Mouse (Mus musculus) stomach, embryonic 15.5 days (tissue): ENCODE results near the gene Traf2. TPM values are rescaled to one million over a fixed set of nuclear protein-coding genes. Genes with fewer than 3 reads are reported as not detected.
A peak's percentile ranks its signal among the peaks of the same experiment; 100 is the strongest.

Source experiments
- ATAC-seq: fragments of 200-750 bp; cut with Nextera tagmentation; 2 replicates; pipeline ENCODE4 v1.8.0; 2017; ENCODE audit warnings: low read depth, moderate number of reproducible peaks, moderate TSS enrichment; ENCODE audit not compliant: insufficient read depth, low FRiP score
- H3K27ac ChIP-seq: fragments of 300-500 bp; sonication (generic); 2 replicates; pipeline ENCODE4 v1.5.1; 2015; ENCODE audit warnings: mild to moderate bottlenecking, inconsistent platforms
- H3K27me3 ChIP-seq: fragments of 300-500 bp; sonication (generic); replicated peaks from 2 replicates; pipeline ENCODE4 v1.6.1; 2015; ENCODE audit warnings: inconsistent platforms
- H3K36me3 ChIP-seq: fragments of 300-500 bp; sonication (generic); 2 replicates; pipeline ENCODE4 v1.6.1; 2015; ENCODE audit warnings: inconsistent platforms
- H3K4me1 ChIP-seq: fragments of 300-500 bp; sonication (generic); 2 replicates; pipeline ENCODE4 v1.6.1; 2015; ENCODE audit warnings: inconsistent platforms
- H3K4me2 ChIP-seq: fragments of 300-500 bp; sonication (generic); 2 replicates; pipeline ENCODE4 v1.6.1; 2015; ENCODE audit warnings: mild to moderate bottlenecking, inconsistent platforms
- H3K4me3 ChIP-seq: fragments of 300-500 bp; sonication (generic); replicated peaks from 2 replicates; pipeline ENCODE4 v1.5.1; 2015; ENCODE audit warnings: inconsistent platforms
- H3K9ac ChIP-seq: fragments of 300-500 bp; sonication (generic); 2 replicates; pipeline ENCODE4 v1.6.1; 2015; ENCODE audit warnings: inconsistent platforms
- H3K9me3 ChIP-seq: fragments of 300-500 bp; sonication (generic); 2 replicates; pipeline ENCODE4 v1.6.1; 2016; ENCODE audit warnings: inconsistent platforms
- WGBS: fragments of 180-500 bp; shearing (Covaris S2); methylation state at CpG from one replicate; pipeline ENCODE4 v1.1.7; 2015; 5-methylcytosine and 5-hydroxymethylcytosine counted together
- polyA plus RNA-seq: library from polyadenylated mRNA; unstranded; fragments of >200 nt; fragmentation: Nextera tagmentation; extraction: Ambion mirVana; gene quantifications from 2 replicates; pipeline ENCODE4 v1.2.1, GENCODE M21; 2015

The Traf2 gene
- polyA plus RNA-seq, 1 experiment from 2014 or later: 31.2 TPM

DNA sequence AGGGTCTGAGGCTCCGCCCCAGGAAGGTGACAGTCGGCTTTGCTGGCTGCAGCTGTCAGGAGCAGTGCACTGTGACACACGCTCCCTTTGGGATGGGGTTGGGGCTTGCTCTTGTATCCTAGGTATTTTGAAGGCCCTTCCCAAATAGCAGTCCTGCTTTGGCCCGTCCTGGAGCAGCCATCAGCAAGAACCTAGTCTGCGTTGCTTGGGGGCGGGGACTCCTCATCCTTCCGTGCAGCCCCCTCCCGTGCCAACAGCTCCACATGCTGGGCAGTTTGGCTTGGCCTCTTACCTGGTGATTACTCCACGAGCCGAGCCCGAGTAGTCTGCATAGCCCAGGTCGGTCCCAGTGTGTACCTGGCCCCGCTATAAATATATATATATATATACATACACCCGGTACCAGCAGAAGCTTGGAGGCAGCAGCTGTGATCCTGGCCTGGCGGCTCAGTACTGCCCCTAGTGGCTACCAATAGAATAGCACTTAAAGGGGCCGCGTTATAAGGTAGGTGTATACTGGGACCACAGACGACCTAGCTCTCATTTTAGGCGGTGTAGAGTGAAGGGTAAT, 34.6 kb upstream of the Traf2 start, which contains the start of gene Ajm1:
Gene Ajm1 (minus strand): TSS at position 464 of the 571 bp plus-strand sequence.
- H3K4me2 ChIP-seq: peak within 1 kb of the TSS; percentile 77
- H3K27me3 ChIP-seq: peaks cover 50% of the 10 kb centered on the region
- ATAC-seq: peak; percentile 61; the same call in 1 of the 2 replicates
- H3K9ac ChIP-seq: no peak within 1 kb of the TSS
- H3K4me3 ChIP-seq: peak within 1 kb of the TSS; percentile 40
- peaks cover 56% of the 10 kb centered on the region for H3K4me1 ChIP-seq
- peaks cover 16% of the 10 kb centered on the region for H3K36me3 ChIP-seq
- no peaks in the 10 kb centered on the region for H3K9me3 ChIP-seq
- 4% methylated on average over 19 of the region's 19 CpGs for WGBS
- peak within 1 kb of the TSS; percentile 18; the same call in 1 of the 2 replicates for H3K27ac ChIP-seq

DNA sequence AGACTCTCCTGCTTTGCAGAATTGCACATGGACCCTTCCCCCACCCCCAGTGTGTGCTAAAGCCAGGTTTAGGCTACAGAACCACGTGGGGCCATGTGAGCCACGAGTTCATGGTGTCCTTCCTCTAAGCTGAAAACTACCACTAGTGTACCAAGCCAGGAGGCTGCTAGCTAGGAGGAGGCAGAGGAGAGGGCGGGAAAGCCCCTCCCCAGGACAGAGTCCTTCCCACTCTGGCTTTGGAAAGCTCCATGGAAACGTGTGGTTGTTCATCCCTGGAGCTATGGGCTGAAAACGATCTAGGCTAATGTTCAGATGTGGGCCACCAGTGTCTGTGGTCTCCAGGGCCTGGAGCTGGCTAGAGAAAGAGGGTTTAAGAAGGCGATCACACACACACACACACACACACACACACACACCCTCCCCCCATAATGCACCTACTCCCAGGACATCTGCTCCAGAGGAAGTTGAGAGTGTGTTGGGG, 33.9 kb upstream of the Traf2 start:
- no peak overlapping the region for H3K4me2 ChIP-seq
- H3K27me3 ChIP-seq: peaks cover 52% of the 10 kb centered on the region
- ATAC-seq: no peak

GRCm38 (mm10) chr2:25579737-25580460, 33.2 kb upstream of the Traf2 start:
- Histone ChIP-seq H3K36me3 (peaks cover 9% of the 10 kb centered on the region), H3K27me3 (peaks cover 52% of the 10 kb centered on the region), H3K4me3 (peak overlapping the region; percentile 22), H3K9ac (no peak overlapping the region), H3K27ac (no peak overlapping the region), H3K4me1 (peaks cover 64% of the 10 kb centered on the region), H3K9me3 (no peaks in the 10 kb centered on the region), H3K4me2 (peak overlapping the region; percentile 51)
- 8% methylated on average over 27 of the region's 27 CpGs for WGBS
- no peak for ATAC-seq

More for the DNA sequence above, 33.9 kb upstream of the Traf2 start:
- no peaks in the 10 kb centered on the region for H3K9me3 ChIP-seq
- peaks cover 16% of the 10 kb centered on the region for H3K36me3 ChIP-seq
- H3K9ac ChIP-seq: no peak overlapping the region
- no peak overlapping the region for H3K27ac ChIP-seq
- H3K4me1 ChIP-seq: peaks cover 60% of the 10 kb centered on the region
- H3K4me3 ChIP-seq: peak overlapping the region; percentile 40; the same call in 1 of the 2 replicates
- 44% methylated on average over 6 of the region's 6 CpGs for WGBS

GRCm38 (mm10) chr2:25578796-25579736, 32.3 kb upstream of the Traf2 start:
- Histone ChIP-seq H3K27ac (no peak overlapping the region), H3K27me3 (peaks cover 52% of the 10 kb centered on the region), H3K36me3 (peaks cover 6% of the 10 kb centered on the region), H3K9me3 (no peaks in the 10 kb centered on the region), H3K4me2 (peak overlapping the region; percentile 51), H3K4me1 (peaks cover 66% of the 10 kb centered on the region), H3K9ac (no peak overlapping the region), H3K4me3 (peak overlapping the region; percentile 22)
- no peak for ATAC-seq
- WGBS: 7% methylated on average over 77 of the region's 77 CpGs

DNA sequence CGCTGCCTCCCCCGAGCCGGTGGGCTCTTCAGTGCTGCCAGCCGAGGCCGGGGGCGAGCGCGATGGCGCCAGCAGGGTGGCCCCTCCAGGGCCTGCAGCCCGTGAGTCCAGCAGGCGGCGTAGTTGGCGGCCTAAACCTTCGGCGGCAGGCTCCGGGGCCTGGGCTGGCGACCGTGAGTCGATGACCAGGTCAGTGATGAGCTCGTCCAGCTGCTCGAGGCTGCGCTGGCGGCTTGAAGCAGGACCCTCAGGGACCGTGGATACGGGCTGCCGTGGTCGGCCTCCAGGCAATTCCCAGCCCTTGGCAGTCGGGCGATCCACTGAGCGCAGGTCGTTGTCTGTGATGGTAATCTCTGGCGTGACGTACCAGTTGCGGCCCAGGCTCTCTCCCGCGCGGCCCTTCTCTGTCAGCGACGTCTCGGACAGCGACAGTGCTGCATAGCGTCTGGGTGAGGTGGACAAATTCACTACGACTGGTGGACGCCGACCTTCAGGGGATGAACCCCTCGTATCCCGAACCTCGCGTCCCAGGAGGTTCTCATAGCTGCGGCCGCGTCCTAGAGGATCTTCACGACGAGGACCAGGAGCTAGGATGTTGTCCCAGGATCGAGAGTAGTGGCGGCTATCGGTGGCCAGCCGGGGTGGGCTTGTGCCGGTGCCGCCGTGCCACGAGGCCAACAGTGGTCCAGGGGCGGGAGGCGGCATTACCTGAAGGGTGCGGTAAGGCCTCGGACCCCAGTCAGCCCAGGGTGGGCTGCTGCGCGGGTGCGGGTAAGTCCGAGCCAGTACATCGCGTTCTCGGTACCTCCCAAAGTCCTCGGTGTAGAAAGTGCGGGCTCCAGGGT, 31.4 kb upstream of the Traf2 start:
- Histone ChIP-seq H3K27ac (no peak overlapping the region), H3K9ac (no peak overlapping the region; the same call in 1 of the 2 replicates), H3K36me3 (peaks cover 4% of the 10 kb centered on the region), H3K27me3 (peaks cover 52% of the 10 kb centered on the region), H3K4me3 (peak overlapping the region; percentile 22), H3K4me2 (peak overlapping the region; percentile 51), H3K4me1 (peaks cover 74% of the 10 kb centered on the region), H3K9me3 (no peaks in the 10 kb centered on the region)
- no peak for ATAC-seq
- 7% methylated on average over 75 of the region's 75 CpGs for WGBS

DNA sequence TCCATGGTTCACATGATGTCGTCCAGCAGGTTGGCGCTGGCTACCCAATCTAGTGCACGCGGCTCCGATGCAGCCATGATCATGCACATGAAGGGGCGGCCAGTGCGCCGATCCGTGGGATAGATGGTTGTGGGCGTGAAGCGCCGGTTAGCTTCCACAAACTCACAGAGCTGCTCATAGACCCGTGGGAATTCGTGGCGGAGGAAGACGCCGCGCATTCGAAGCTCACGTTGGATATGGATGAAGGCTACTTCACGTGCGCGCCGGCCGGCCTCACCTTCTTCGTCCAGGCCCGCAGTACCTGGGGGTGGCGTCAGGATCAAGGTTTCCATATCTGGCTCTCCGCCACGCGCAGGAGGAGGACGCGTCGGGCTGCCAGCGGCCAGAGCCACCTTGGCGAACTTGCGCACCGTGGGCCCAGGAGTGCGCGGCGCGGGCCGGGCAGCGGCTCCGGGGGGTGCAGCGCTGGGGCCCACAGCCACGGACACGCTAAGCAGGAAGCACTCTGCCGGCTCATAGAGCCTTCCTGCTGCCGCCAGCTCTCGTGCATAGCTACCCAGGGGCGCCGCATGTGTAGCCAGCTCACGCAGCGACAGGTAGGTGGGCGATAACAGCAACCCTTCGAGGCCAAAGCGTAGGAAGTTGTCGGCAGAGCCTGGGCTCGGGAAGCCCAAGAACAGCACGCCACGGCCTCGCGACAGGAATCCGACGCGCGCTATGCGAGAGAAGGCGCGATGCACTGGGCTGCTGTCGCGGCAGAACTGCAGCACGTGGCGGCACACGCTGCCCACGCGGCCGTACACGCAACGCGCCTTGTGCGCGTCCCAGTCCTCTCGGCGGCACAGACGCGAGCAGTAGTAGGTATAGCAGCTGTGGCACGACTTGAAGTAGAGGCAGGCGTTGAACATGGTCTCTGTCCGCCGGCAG, 30.5 kb upstream of the Traf2 start:
- Histone ChIP-seq H3K36me3 (no peaks in the 10 kb centered on the region), H3K4me3 (peak overlapping the region; percentile 22), H3K9ac (no peak overlapping the region), H3K27ac (no peak overlapping the region), H3K4me2 (peak overlapping the region; percentile 51), H3K27me3 (peaks cover 52% of the 10 kb centered on the region), H3K9me3 (no peaks in the 10 kb centered on the region), H3K4me1 (peaks cover 67% of the 10 kb centered on the region)
- 17% methylated on average over 92 of the region's 92 CpGs for WGBS
- ATAC-seq: no peak

DNA sequence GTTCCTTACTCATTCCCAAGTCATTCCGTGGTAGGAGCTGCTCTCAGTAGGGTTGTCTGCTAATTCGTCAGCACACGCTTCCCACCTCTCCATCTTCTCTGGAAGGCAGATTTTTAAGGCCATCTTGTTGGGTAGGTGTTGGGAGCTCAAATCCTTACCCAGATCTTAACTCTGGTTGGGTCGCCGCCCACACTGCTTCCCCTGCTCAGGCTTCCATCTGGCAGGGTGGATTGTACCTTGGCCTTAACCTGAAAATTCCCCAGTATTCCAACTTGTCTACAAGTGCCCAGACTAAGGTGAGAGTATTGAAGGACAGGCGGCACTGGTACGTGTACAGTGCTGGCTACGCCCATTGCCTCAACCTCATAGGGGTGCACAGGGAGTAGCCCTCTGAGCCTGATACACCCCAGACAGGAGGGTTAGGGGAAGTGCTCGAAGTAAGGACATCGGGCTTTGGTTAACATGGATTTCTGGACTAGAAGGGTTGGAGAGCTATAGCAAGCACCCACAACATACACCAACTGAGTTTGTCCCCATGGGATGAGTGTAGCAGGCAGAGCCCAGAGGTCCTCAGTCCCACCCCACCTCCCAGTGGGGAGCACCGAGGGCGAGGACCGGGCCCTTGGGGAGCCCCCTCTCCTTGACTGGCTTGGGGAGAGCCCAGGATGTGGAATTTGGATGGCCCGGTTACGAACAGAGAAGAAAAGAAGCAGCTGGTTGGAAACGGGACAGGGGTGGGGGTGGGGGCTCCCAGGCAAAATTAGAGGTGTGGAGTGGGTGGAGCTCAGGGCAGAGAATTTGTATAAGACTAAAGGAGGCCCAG, 29.5 kb upstream of the Traf2 start:
- 74% methylated on average over 16 of the region's 16 CpGs for WGBS
- H3K27me3 ChIP-seq: peaks cover 50% of the 10 kb centered on the region
- H3K9me3 ChIP-seq: no peaks in the 10 kb centered on the region
- ATAC-seq: no peak
- peak overlapping the region; percentile 92; the same call in 1 of the 2 replicates for H3K4me2 ChIP-seq
- no peaks in the 10 kb centered on the region for H3K36me3 ChIP-seq
- no peak overlapping the region for H3K9ac ChIP-seq
- peaks cover 61% of the 10 kb centered on the region for H3K4me1 ChIP-seq
- peak overlapping the region; percentile 89; the same call in 1 of the 2 replicates for H3K27ac ChIP-seq
- peak overlapping the region; percentile 50 for H3K4me3 ChIP-seq

GRCm38 (mm10) chr2:25575432-25576027, 28.8 kb upstream of the Traf2 start:
- Histone ChIP-seq H3K4me1 (peaks cover 55% of the 10 kb centered on the region), H3K27ac (peak overlapping the region; percentile 89), H3K9ac (peak overlapping the region; percentile 48; the same call in 1 of the 2 replicates), H3K36me3 (no peaks in the 10 kb centered on the region), H3K4me3 (peak overlapping the region; percentile 50), H3K9me3 (no peaks in the 10 kb centered on the region), H3K27me3 (peaks cover 43% of the 10 kb centered on the region), H3K4me2 (peak overlapping the region; percentile 92)
- 16% methylated on average over 21 of the region's 21 CpGs for WGBS
- no peak for ATAC-seq
